Mouse (Mus musculus): ENCODE data around the gene Rad51b. TPM values are rescaled to one million over a fixed set of nuclear protein-coding genes. Genes with fewer than 3 reads are reported as not detected.
A peak's percentile ranks its signal among the peaks of the same experiment; 100 is the strongest.

Rad51b gene
- polyA plus RNA-seq, 1 experiment from 2014 or later, result 6.6 TPM

DNA sequence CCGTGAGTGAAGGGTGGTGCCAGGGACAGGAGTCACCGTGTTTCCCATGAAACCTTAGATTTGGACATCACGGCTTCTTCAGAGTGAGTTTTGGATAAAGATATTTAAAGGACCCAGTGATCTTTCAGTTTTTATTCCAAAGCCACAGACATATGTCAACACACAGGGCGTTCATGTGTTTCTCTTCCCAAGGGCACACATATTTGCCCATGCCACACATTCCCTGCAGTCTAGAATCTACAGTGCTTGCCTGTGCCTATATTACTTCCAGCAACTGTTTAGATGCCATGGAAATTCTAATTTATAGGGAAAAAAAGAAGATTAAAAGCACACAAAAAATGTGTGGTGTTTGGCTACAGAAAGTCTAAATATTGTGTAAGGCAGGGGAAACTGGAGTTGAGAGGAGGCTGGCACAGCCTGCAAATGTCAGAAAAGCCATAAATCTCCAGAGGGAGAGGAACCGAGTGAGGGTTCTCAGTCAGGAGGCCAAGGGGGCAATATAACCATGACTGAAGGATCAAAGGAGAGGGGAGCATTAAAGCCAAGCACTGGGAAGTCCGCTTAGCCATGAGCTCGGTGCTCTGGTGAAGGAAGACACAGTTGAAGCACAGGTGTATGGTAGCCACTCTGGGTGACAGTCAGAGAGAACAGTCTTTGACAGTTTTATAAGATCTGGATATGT, 367.0 kb downstream of the Rad51b start:
- H3K4me1 ChIP-seq (replicated peaks), result peaks cover 21% of the 10 kb centered on the region
- DNase-seq (ENCODE audit: low spot score), result no peak
- no peaks in the 10 kb centered on the region for H3K27me3 ChIP-seq (ENCODE audit: insufficient read depth, poor library complexity, severe bottlenecking)
- WGBS, result 83% methylated on average over 7 of the region's 7 CpGs
- no peak overlapping the region for H3K4me3 ChIP-seq
- H3K9me3 ChIP-seq, result no peaks in the 10 kb centered on the region
- H3K27ac ChIP-seq, result no peak overlapping the region
- no peaks in the 10 kb centered on the region for H3K36me3 ChIP-seq

DNA sequence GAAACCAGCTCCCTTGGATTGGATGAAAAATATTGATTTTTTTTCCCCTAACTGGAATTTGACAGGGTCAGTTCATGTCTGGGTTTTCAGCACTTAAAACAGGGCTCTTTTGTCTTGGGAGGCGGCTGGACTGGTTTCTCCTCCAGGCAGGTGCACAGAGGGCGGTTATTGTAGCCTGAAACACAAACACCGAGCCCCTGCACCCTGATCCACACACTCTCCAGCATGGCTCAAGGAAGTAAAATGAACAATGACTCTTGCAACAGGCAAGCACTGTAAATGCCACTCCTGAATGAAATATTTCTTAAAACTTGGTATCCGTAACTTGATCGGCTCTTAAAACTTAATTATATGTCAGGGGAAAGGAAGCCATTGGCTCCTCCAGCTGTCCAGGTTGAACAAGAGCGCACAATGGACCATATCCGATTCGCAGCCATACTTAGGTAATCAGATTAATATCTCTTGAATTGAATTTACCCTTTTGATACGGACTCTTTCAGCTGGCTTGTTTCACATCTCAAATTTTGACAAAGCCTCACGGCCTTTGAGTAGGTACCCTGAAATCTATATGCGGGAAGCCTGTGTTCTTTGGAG, 377.9 kb downstream of the Rad51b start:
- no peaks in the 10 kb centered on the region for H3K36me3 ChIP-seq
- peak; percentile 34 for DNase-seq (ENCODE audit: low spot score)
- H3K4me3 ChIP-seq, result no peak overlapping the region
- peak overlapping the region; percentile 9; the same call in 1 of the 2 replicates for H3K27ac ChIP-seq
- 83% methylated on average over 11 of the region's 11 CpGs for WGBS
- peaks cover 22% of the 10 kb centered on the region for H3K4me1 ChIP-seq (replicated peaks)
- H3K27me3 ChIP-seq (ENCODE audit: insufficient read depth, poor library complexity, severe bottlenecking), result no peaks in the 10 kb centered on the region
- H3K9me3 ChIP-seq, result no peaks in the 10 kb centered on the region

DNA sequence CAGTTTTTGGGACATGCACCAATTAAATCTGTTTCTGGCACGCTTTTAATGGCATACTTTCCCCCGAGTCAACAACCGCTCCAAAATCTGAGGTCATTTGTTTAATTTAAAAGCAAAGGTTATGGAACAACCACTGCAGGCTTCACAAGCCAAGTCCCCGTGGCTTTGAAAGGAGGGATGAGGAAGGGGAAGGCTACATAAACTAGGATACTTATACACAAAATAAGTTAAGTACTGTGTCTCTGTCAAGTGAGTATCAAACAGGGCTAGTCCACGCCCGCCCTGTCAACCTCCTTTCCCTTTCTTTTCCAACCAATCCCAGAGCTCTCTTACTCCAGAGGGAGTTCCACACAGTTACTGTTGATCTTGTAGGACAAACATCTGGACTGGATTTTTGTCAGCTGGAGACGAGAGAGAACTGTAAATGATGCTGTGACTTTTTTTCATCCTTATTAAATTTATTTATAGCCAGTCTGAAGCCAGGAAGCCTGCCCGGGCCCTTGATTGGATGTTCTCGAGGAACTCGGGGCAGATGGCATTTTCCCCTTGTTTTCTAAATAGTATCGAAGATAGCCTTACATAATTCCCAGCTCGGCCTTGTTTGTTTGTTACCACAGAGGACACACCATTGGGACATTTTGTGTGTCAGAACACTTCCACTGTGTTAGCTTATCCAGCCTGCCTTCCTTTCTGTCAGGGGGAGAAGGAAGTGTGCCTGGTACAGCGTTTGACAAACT, 378.5 kb downstream of the Rad51b start:
- 77% methylated on average over 13 of the region's 13 CpGs for WGBS

DNA sequence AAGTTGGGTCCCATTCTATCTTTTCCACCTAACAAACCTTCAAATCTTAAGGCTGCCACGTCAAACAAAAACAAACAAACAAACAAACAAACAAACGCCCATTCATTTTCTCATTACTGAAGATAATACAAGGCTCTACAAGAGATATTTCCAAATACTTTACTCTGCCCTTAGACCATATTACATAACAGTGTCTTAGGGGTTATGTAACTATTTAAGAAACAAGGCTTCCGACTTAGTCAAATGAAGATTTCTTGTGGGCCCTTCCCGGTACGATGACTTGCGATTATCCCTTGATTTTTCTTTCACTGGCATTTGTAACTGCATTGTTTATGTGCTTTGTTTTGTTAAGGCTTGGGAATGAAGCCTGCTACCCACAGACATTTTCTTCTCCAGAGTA, 379.2 kb downstream of the Rad51b start:
- no peak overlapping the region for H3K4me3 ChIP-seq
- 88% methylated on average over 6 of the region's 6 CpGs for WGBS
- no peaks in the 10 kb centered on the region for H3K9me3 ChIP-seq
- H3K27me3 ChIP-seq (ENCODE audit: insufficient read depth, poor library complexity, severe bottlenecking), result no peaks in the 10 kb centered on the region
- DNase-seq (ENCODE audit: low spot score), result no peak
- no peaks in the 10 kb centered on the region for H3K36me3 ChIP-seq
- H3K27ac ChIP-seq, result peak overlapping the region; percentile 50; the same call in 1 of the 2 replicates
- peaks cover 35% of the 10 kb centered on the region for H3K4me1 ChIP-seq (replicated peaks)

More for the DNA sequence above, 378.5 kb downstream of the Rad51b start:
- no peak for DNase-seq (ENCODE audit: low spot score)
- Histone ChIP-seq H3K36me3 (no peaks in the 10 kb centered on the region), H3K4me3 (no peak overlapping the region), H3K27ac (peak overlapping the region; percentile 50), H3K9me3 (no peaks in the 10 kb centered on the region), H3K4me1 (replicated peaks) (peaks cover 28% of the 10 kb centered on the region), H3K27me3 (ENCODE audit: insufficient read depth, poor library complexity, severe bottlenecking) (no peaks in the 10 kb centered on the region)

DNA sequence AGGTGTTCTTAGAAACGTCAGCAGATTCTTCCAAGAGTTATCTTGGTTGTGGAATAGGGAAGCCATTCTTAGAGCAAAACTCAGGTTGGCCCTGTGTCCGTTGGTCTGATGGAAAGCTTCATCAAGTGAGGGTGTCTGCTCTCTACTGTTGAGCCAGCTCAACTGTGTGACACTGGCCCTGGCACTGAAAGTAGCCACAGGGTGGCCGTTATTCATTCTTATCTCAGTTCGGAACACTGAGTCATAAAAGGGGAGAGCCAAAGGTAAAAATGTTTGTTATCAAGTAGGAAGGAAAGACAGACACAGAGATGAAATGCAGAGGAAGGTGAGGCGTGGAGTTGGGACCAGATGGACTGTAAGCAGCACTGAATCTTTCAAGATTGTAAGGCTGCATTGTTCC, 379.8 kb downstream of the Rad51b start:
- no peaks in the 10 kb centered on the region for H3K27me3 ChIP-seq (ENCODE audit: insufficient read depth, poor library complexity, severe bottlenecking)
- H3K4me1 ChIP-seq (replicated peaks), result peaks cover 41% of the 10 kb centered on the region
- no peaks in the 10 kb centered on the region for H3K9me3 ChIP-seq
- H3K36me3 ChIP-seq, result no peaks in the 10 kb centered on the region
- DNase-seq (ENCODE audit: low spot score), result no peak
- H3K4me3 ChIP-seq, result no peak overlapping the region
- 0 out of 2 replicates have a peak overlapping the region, but pooled peaks have one; percentile 40 for H3K27ac ChIP-seq
- 85% methylated on average over 5 of the region's 5 CpGs for WGBS

DNA sequence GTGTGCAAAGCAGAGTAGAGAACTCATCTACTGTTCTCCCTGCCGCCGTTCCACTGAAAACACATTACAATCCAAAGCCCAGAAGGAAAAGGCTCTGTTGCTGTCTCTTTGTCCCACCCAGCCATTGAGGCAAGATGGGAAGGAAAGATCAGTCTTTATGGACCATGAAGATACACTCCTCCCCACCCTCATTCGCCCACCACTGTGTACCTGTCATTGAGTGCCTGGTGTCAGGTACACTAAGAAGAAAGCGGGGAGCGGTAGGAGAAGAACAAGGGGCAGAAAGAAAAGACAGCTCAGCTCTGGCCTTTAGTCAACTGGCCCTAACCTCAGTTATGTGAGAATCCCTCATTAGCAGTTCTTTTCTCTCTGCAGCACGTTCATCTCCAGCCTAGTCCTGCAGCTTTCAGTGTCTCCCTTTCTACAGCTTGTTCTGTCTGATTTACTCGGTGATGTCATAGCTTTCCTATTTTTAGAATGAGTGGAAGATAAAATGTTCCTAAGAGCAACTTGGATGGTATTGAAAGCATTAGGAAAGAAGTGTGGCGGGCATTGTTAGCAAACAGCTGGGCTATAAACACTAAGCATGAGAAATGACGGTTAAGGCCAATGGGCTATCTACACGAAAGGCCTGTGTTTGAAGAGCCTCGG, 382.3 kb downstream of the Rad51b start:
- Histone ChIP-seq H3K4me1 (replicated peaks) (peaks cover 51% of the 10 kb centered on the region), H3K36me3 (no peaks in the 10 kb centered on the region), H3K4me3 (no peak overlapping the region), H3K9me3 (no peaks in the 10 kb centered on the region), H3K27ac (peak overlapping the region; percentile 76), H3K27me3 (ENCODE audit: insufficient read depth, poor library complexity, severe bottlenecking) (no peaks in the 10 kb centered on the region)
- WGBS, result 84% methylated on average over 11 of the region's 11 CpGs
- DNase-seq (ENCODE audit: low spot score), result no peak

DNA sequence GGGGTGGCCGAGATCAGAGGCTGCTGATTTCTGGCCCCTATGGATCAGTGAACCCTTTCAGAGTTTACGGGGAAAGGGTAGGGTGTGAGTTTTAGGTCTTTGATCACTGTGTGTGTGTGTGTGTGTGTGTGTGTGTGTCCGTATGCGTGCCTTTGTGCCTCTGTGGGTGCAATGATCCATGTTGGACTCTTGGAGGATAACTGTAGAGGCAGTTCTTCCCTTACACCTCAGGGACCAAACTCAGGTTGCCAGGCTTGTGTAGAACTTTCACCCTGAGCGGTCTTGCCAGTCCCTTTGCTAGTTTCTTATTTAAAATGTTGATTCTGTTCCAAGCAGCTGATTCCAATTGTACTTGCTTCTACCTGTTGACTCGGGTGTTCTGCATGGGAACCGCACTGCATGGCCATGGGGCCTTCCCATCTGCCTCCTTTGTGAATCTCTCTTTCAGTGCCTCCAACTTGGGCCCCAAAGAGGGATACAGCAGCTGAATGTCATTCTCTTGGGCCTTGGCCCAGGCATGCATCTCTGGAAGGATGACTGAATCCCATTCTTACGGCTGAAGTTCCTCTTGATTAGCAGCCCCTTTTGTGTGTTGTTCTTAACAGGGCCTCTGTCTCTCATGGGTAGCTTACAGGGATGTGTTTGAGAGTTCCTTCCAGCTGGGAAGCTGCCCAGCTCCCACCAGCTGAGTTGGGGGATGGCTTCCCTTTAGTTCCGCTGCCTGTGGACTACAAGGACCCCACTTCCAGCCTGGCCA, 383.0 kb downstream of the Rad51b start:
- Histone ChIP-seq H3K27me3 (ENCODE audit: insufficient read depth, poor library complexity, severe bottlenecking) (no peaks in the 10 kb centered on the region), H3K9me3 (no peaks in the 10 kb centered on the region), H3K4me3 (no peak overlapping the region), H3K27ac (peak overlapping the region; percentile 76), H3K4me1 (replicated peaks) (peaks cover 51% of the 10 kb centered on the region), H3K36me3 (no peaks in the 10 kb centered on the region)
- 65% methylated on average over 9 of the region's 9 CpGs for WGBS
- no peak for DNase-seq (ENCODE audit: low spot score)

DNA sequence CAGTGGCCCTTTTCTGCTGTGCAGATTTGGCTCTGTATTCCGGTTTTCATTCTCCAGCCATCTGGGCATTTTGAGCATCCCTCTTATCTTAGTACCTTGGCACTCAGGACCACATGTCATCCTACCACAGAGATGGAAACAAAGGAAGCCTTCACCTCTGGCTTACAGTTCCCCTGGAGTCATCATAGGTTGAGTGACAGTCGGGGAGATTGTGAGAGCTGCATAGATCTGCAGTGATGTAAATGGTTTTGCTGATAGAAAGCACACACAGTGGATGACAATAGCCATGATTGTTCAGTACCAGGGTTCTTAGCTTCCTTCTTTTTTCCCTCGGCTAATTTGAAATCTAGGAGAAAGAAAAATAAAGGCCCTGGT, 383.6 kb downstream of the Rad51b start:
- no peak for DNase-seq (ENCODE audit: low spot score)
- H3K27me3 ChIP-seq (ENCODE audit: insufficient read depth, poor library complexity, severe bottlenecking), result no peaks in the 10 kb centered on the region
- H3K4me3 ChIP-seq, result no peak overlapping the region
- 56% methylated on average over 3 of the region's 3 CpGs for WGBS
- peak overlapping the region; percentile 76 for H3K27ac ChIP-seq
- peaks cover 46% of the 10 kb centered on the region for H3K4me1 ChIP-seq (replicated peaks)
- no peaks in the 10 kb centered on the region for H3K9me3 ChIP-seq
- H3K36me3 ChIP-seq, result no peaks in the 10 kb centered on the region

DNA sequence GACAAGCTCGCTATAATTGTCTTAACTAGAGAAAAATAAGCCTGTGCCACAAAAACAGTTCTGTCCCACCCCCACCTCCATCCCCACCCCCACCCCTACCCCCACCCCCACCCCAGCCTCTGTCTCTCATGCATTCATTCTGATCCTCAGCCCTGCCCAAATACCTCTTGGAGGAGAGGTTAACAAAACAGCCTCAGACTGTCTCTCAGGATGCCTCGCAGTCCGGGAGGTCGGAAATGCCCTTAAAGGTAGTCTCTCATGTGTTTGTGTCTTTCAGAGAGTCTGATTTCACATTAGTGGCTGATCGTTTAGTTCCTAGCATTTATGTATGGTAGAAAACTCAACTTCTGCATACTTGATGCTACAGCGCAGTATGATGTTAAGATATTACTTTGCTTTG, 384.5 kb downstream of the Rad51b start:
- Histone ChIP-seq H3K4me3 (no peak overlapping the region), H3K9me3 (no peaks in the 10 kb centered on the region), H3K36me3 (no peaks in the 10 kb centered on the region), H3K27ac (peak overlapping the region; percentile 2; the same call in 1 of the 2 replicates), H3K27me3 (ENCODE audit: insufficient read depth, poor library complexity, severe bottlenecking) (no peaks in the 10 kb centered on the region), H3K4me1 (replicated peaks) (peaks cover 46% of the 10 kb centered on the region)
- 59% methylated on average over 6 of the region's 6 CpGs for WGBS
- no peak for DNase-seq (ENCODE audit: low spot score)

DNA sequence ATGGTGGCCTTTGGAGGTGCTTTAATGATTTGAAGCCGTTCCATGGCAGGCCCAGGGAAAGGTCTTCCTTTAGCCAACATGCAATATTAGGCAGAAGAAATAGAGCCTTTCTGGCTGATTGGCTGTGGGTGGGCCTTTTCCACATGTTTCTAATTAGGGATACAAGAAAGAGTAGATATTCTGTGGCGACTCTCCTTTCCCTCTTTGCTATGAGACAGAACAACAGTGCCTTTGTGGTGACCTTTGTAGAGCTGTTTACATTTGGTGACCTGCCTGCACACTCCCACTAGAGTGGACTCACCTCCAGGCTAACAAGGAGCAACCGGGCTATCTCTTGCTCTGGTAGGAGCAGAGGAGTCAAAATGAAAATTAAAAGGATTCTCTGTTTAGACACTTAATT, 386.3 kb downstream of the Rad51b start:
- H3K4me1 ChIP-seq (replicated peaks), result peaks cover 63% of the 10 kb centered on the region
- no peaks in the 10 kb centered on the region for H3K9me3 ChIP-seq
- 49% methylated on average over 3 of the region's 3 CpGs for WGBS
- peak; percentile 50 for DNase-seq (ENCODE audit: low spot score)
- H3K4me3 ChIP-seq, result no peak overlapping the region
- no peaks in the 10 kb centered on the region for H3K36me3 ChIP-seq
- no peaks in the 10 kb centered on the region for H3K27me3 ChIP-seq (ENCODE audit: insufficient read depth, poor library complexity, severe bottlenecking)
- no peak overlapping the region for H3K27ac ChIP-seq

DNA sequence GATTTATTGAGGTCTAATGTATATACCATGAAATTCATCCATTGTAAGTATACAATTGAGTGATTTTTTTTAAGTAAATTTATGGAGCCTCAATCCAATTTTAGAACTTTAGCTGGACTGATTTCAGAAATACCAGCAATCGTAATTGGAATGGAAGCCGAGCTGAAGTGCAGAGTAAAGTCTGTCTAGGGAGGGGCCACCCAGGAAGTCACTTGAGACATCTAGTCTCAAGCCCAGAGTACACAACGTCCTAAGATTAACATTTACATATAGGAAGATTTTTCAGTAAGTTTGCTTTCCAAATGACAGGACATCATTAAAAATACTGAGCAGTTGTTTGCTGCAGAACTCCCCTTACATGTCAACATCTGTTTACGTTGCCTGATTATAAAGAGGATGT, 386.7 kb downstream of the Rad51b start:
- Histone ChIP-seq H3K27me3 (ENCODE audit: insufficient read depth, poor library complexity, severe bottlenecking) (no peaks in the 10 kb centered on the region), H3K36me3 (no peaks in the 10 kb centered on the region), H3K4me1 (replicated peaks) (peaks cover 67% of the 10 kb centered on the region), H3K4me3 (no peak overlapping the region), H3K27ac (no peak overlapping the region), H3K9me3 (no peaks in the 10 kb centered on the region)
- 75% methylated on average over 4 of the region's 4 CpGs for WGBS
- DNase-seq (ENCODE audit: low spot score), result no peak

DNA sequence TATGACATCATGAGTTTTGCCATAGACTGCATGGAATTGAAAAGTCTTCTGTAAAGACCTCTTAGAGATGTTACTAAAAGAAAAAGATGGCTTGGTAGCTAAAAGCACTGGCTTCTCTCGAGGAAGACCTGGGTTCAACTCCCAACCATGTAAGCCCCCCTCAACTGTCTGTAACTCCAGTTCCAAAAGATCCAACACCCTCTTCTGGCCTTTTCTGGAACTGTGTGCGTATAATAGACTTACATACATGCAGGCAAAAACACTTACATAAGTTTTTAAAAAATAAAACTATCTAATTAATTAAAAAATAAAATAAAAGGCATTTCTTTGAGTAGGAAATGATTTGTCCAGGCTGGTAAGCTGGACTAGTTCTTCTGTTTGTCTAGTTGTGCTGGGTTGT, 387.3 kb downstream of the Rad51b start:
- Histone ChIP-seq H3K9me3 (no peaks in the 10 kb centered on the region), H3K27me3 (ENCODE audit: insufficient read depth, poor library complexity, severe bottlenecking) (no peaks in the 10 kb centered on the region), H3K4me1 (replicated peaks) (peaks cover 69% of the 10 kb centered on the region), H3K27ac (no peak overlapping the region), H3K4me3 (no peak overlapping the region), H3K36me3 (no peaks in the 10 kb centered on the region)
- WGBS, result 88% methylated on average over 2 of the region's 2 CpGs
- DNase-seq (ENCODE audit: low spot score), result no peak
